Mouse (Mus musculus) stomach, postnatal 0 days (tissue): ENCODE data around the gene Ugt1a8.

Experiments
- CTCF ChIP-seq: IDR thresholded peaks from 2 replicates; pipeline ENCODE4 v1.5.1; 2016; ENCODE audit warnings: antibody characterized with exemption, low read depth, mild to moderate bottlenecking, moderate library complexity
- EP300 ChIP-seq: optimal IDR thresholded peaks from 2 replicates; pipeline ENCODE3; 2016; ENCODE audit warnings: antibody characterized with exemption

DNA sequence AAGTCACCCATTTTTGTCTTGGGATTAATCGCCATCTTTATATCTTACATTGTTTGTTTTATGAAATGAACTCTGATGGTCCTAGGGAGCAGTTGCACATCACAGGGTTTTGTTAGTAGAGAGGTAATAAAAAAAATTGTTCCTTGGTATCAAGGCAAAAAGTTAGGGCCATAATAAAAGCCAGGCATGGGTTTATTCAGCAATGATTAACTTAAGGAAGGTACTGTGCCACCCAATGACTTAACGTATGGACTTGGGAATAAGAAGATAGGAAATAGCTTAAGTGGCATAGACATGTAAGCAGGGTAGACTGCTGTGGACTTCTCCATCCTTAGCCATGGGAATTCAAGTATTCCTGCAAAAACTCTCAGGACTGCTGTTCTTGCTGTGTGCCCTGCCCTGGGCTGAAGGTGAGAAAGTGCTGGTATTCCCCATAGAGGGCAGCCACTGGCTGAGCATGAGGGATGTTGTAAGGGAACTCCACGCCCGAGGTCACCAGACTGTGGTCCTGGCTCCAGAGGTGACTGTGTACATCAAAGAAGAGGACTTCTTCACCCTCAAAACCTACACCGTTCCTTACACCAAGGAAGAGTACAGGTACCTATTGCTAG lies 98.8 kb downstream of the Ugt1a8 start:
- TF ChIP-seq CTCF (no peak), EP300 (no peak)
